Mouse (Mus musculus) left cerebral cortex, postnatal 10 days (tissue): Measurements from ENCODE around the gene Pnkd. TPM values are rescaled to one million over a fixed set of nuclear protein-coding genes. Genes with fewer than 3 reads are reported as not detected.
"Not testable (repeated sequence)": the region's sequence is repeated elsewhere in the genome, so short reads cannot be mapped to it uniquely, and the experiment has no call there.

Experiments used
- DNase-seq, 2 experiments: peaks; one replicate each; pipeline ENCODE4 v3.0.0; 2021 to 2022; ENCODE audit warnings: low spot score in 2 of 2, mixed read lengths in 1 of 2; ENCODE audit errors: extremely low spot score in 1 of 2
- intact Hi-C: fragments of 180-260 bp; cut with DNase I; formaldehyde crosslinking; loops from one replicate; pipeline ENCODE4 v1.15.1; 2025
- total RNA-seq, 2 experiments: library from RNA; stranded (reverse); gene quantifications; 2 replicates each; pipeline ENCODE4 v1.2.3; 2021

Pnkd gene
- total RNA-seq, 2 experiments from 2014 or later = 109 to 124 TPM

DNA sequence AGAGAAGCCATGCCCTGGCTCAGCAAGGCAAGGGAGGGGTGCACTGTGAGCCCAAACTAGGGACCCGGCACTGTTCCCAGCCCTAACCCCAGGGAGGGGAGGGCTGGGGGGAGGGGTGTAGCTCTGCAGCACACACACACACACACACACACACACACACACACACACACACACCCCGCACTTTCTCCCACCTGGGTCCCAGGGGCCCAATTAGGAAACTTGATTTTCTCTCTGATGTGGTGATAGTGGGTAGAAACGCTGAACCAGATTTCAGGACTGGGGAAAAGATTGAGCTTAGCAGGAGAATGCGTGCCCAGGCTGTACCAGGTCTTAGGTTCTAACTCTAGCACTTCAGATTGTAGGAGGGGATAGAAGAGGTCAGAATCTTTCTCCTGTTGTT lies 53.9 kb downstream of the Pnkd start:
- no peak for DNase-seq
- intact Hi-C loops = no loop called here

DNA sequence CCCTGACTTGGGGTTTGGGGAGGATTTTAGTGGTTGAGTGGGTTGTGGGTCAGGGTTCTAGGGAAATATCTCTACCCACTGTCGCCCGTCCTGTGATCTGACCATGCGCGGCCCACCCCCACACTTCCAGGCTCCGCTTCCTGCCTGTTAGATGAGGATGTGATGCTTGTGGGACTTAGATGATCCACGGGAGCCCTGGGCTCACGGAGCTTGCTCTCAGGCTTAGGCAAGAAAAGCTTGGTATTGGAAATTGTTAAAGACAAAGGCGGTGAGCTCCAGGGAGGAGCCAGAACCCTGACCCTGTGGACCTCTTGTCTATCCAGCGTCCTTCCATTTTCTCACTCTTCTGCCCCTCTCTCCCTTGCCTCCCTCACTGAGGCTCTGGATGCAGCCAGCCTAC lies 55.2 kb downstream of the Pnkd start:
- DNase-seq = no peak
- intact Hi-C loops = no loop called here

DNA sequence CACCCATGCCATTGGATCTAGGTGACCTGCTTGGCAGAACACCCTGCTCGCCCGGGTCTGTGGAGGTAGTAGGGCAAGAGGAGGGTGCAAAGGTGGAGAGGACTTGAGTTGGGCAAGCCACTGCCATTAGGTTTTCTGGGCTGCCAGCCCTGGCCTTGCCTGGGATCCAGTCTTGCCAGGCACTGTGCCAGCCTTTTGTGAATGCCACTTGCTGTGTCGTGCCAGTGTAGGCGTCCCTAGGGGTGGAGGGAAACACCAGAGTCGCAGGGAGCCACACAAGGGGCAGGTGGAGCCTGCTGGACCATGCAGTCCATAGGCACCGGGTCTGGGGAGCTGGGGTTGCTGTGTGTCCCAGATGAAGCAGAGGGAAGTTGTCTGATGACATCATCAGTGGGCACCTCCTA lies 55.6 kb downstream of the Pnkd start:
- peak; percentile 37 to 72 for DNase-seq
- intact Hi-C loops = no loop called here

DNA sequence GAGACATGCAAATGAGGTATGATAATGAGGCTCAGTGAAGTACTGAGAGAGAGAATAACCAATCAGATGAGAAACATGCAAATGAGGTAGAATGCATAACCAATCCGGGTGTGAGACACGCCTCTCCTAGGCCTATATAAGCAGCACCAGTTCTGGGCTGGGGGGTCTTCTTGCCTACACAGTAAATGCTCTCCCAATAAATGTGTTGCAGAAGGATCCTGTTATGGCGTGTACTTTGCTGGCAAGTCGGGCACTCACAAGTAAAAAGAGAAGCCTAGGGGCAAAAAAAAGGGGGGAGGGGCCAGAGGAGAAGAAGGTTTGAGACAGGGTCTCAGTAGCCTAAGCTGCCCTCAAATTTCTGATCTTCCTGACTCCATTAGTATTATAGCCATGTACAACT lies 56.3 kb downstream of the Pnkd start:
- intact Hi-C loops = not testable (repeated sequence)

DNA sequence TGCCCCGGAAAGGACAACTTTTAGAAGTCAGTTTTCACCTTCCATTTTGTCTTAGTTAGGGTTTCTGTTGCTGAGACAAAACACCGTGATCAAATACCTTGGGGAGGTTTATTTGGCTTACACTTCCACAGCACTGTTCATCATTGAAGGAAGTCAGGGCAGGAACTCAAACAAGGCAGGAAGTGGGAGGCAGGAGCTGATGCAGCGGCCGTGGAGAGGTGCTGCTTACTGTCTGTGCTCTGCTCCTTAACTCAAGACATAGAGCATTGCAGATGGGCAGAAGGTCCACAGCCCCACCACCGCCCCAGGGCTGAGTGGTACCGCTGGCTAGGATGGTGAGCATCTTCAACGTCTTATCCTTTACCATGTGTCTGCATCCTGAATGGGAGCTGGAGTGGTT lies 57.2 kb downstream of the Pnkd start:
- intact Hi-C loops = no loop called here
- no peak for DNase-seq

More for the DNA sequence above, 56.3 kb downstream of the Pnkd start:
- DNase-seq = not testable (repeated sequence)

DNA sequence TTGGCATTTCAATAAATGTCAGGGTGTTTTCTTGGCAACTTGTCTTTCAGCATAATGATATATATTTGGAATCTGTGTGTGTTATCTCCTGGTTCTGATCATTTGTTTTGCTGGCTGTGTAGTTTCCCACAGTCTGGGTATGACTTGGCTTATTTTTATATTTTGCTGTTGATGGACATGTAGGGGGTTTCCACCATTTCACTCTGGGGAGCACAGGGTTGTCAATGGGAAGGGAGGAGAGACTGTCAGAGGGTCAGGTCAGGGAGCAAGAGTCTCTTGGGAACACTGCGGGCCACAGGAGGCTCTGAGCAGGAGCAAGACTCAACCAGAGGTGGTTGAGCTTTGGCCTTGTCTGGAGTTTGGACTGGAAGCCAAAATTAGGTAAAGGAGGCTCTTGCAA lies 57.6 kb downstream of the Pnkd start:
- intact Hi-C loops = no loop called here
- DNase-seq = no peak

DNA sequence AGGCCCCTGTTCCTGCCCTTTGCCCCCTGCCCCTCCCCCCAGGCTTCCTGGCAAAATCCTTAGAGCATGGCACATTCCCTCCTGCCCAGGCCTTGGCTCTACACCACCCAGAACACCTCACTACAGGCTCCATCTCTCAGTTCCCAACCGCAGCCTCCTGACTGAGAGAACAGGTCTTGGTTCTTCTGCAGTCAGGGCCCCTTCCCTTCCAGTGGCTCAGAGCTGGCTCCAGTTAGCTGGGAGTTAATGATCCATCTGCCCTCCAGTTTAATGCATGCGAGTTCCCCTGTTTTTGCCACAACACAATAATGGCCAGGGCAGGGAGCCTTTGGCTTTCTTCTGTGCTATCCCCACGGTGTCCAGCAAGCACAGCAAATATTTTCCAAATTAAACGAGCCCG lies 58.4 kb downstream of the Pnkd start:
- intact Hi-C loops = no loop called here
- no peak for DNase-seq

DNA sequence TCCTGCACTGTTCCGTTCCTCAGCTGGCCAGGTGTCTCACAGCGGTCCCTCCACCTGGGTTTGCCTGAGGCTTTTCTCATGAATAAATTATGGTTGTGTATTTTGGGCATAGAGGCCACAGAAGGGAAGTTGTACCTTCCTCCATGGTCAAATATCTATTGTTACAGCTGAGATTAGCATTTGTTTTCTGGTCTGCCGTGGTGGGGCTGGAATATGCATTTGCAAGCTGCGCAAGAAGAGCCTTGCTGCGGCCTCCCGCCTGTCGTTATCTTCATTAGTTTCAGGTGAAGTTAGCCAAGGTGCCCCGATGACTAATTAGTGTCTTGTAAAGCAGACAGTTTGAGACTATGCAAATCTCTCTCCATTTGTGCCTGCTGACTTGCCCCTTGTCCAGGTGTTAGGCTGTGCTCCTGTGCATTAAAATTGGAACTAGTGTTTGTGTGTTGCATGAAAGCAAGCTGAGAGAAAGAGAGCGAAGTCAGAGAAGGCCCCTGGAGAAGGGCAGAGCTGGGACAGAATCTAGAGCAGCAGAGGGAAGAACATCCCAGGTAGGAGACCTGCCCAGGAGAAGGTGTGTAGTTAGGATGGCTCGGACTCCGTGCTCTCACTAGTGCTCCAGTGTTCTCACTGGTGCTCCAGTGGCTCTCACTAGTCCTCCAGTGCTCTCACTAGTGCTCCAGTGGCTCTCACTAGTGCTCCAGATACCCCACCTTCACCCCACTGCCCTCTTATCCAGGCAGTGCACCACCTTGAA lies 59.6 kb downstream of the Pnkd start:
- DNase-seq = no peak
- intact Hi-C loops = no loop called here

DNA sequence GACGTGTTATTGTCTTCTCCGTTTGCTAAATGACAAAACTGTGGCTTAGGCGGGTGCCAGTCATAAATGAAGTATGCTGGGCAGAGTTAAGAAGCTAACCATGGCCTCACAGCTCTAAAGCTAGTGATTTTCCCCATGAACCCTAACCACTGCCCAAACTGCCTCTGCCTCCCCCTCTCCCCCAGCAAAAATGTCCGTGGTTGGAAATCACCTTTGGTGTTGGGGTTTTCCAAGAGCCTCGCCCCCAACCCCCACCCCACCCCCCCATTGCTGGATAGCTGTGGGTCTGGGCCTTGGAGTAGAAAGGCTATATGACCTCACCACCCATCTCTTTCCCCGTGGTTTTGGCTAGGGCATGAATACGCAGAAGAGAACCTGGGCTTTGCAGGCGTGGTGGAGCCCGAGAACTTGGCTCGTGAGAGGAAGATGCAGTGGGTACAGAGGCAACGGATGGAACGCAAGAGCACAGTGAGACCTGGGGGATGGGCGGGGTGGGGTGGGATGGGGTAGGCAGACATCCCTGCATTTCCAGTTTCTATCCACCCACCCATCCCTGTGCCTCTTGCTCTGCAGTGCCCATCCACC lies 66.5 kb downstream of the Pnkd start:
- no peak for DNase-seq
- intact Hi-C loops = no loop called here

DNA sequence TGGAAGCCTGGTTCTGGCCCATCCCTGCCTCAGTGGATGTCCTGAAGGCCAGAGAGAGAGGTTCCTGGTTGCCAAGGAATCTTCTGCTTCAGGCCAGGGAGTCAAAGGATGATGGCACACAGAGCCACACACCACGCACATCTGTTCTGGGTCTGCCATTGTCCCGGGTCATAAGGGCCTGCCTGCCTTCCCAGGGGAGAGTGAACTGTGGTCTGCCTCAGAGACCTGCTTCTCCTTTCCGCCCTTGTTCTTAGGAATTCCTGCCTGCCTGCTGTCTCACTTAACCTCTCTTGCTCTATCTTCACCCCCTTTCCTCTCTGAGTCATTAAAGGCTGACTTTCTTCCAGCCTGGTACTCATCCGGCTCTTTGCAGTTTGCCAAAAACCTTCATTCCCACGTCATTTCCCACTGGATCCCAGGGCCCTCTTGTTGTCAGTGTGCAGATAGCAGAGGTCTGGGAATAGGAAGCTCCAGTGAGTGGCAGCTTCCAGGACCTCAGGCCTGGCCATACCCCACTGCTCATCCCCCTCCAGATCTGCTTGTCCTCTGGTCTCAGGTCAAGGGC lies 67.9 kb downstream of the Pnkd start:
- no peak for DNase-seq
- intact Hi-C loops = no loop called here

DNA sequence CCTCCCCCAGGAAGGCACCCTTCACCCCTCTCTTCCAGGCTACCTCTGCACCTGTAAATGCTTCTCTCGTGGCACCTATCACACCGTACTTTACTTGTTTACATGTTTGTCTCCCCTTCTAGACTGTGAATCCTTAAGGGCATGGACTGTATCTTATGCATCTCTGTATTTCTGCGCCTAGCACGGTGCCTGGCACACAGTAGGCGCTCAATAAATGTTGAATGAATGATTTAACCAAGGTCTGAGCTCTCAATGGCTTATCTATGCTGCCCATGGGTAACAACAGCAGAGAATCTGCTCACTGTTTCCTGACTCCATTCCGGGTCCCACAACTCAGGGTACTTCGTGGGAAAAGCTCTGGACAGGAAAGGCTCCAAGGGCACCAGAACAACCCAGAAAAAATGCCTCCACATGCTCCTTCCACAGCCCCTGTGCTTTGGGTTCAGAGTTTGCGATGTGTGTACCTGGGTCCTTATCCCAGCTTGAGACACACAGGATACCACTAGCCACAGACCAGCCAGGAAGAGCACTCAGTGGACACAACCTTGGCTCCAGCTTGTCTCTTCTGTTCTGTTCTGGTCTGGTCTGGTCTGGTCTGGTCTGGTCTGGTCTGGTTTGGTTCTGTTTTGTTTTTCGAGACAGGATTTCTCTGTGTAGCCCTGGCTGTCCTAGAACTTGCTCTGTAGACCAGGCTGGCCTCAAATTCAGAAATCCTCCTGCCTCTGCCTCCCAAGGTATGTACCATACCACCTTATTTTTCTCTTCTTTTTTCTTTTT lies 68.9 kb downstream of the Pnkd start:
- DNase-seq = no peak
- intact Hi-C loops = no loop called here

DNA sequence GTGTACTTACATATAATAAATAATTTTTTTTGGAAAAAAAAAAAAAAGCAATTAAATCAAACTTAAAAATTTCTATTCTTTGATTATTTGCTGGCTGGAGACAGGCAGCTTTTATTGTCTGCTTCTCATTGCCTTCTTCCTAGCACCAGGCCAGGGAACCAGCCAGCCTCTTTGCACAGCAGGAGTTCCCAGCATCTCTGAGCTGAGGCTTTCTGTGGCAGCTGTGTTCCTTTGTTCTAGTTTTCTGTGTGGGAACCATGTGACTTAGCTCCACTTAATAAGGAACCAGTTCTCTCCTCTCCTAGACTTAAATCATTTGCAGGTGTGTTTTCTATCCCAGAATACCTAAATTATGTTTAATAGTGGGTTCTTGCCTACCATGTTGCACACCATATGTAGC lies 72.8 kb downstream of the Pnkd start:
- DNase-seq = no peak

DNA sequence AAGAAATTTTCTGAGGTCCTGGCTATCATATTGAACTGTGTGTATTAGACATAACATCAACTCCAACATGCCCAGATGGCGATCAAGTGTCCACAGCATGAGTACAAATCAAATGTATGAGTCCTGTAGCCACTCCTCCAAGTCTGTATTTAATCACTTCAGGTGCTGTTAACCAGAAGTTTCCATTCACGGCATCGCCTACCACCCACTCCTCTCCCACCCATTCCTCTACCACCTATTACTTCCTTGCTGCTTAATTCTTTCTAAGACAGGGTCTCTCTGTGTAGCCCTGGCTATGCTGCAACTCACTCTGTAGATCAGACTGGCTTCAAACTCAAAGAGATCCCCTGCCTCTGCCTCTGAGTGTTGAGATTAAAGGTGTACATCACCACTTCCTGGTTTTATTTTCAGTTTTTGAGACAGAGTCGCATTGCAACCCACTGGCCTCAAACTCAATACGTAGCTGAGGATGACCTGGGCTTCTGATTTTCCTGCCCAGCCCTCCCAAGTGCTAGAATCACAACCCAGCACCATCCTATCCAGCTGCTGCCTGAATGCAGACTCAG lies 75.3 kb downstream of the Pnkd start:
- intact Hi-C loops = loop anchor here (5.0 kb wide), 1 partner anchor 153 kb away; no protein-coding TSS in a partner anchor
- DNase-seq = no peak

More for the DNA sequence above, 72.8 kb downstream of the Pnkd start:
- intact Hi-C loops = no loop called here

DNA sequence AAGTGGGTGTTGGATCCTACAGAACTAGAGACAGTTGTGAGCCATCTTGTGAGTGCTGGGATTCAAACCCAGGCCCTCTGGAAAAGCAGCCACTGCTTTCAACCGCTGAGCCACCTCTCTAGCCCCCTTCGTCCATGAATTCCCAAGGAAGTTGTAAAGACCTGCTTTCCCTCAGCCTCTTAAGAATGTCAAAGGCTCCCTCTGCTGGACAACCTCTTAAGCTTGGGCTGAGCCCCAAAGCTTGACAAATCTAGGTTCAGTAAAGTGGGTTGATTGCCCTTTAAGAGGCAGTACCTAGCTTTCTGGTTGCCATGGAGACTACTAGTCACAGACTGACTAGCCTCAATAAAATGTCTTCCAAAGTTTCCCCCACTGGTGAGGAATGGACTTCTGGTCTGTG lies 77.1 kb downstream of the Pnkd start, which contains the start of gene Catip:
Gene Catip (plus strand): TSS at position 297 of the 400 bp plus-strand sequence.
- intact Hi-C loops = loop anchor here (2.0 to 5.0 kb wide), 2 partner anchors 49 to 155 kb away; no protein-coding TSS in a partner anchor

DNA sequence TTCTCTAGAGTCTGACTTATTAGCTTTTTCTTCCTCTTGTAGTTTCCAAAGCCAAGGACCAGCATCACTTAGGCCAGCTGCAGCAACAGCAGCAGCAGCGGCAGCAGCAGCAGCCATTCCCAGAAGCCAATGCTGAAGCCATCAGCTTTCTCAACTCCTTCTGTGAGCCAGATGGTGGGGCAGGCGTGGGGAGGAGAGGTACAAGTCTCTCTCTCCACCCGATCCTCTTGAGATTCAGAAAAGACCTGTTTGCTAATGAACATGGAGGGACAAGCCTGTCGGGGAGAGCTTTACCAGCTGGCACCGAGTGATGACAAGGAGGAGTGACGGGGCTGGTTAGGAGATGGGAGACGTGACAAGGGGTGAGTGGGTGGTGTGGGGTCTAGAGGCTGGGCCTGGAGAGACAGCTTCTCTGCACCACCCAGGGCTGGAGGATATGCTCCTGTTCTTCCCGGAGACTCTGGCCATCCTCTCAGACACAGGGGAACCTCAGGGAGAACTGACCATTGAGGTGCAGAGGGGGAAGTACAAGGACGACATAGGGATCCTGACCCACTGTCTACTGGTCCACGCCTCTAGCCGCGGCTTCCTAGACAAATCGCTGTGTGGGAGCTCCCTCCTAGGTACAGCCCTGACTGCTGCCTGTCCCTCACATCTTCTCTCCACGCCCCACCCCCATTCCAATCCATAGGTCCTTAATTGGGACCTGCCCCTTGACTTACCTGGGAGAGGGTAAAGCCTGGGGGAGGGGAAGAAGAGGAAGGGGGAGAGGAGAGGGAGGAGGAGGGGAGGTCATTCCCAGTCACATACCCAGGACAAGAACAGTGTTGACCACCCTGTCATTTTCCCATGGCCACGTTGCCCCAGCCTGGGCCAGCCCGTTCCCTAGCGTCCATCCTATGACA lies 77.8 kb downstream of the Pnkd start:
- peak in 1 of 2 experiments; percentile 38 for DNase-seq
- intact Hi-C loops = loop anchor here (2.0 to 5.0 kb wide), 2 partner anchors 50 to 155 kb away; no protein-coding TSS in a partner anchor

More for the DNA sequence above, 77.1 kb downstream of the Pnkd start, which contains the start of gene Catip:
- DNase-seq = peak; percentile 75 to 81

DNA sequence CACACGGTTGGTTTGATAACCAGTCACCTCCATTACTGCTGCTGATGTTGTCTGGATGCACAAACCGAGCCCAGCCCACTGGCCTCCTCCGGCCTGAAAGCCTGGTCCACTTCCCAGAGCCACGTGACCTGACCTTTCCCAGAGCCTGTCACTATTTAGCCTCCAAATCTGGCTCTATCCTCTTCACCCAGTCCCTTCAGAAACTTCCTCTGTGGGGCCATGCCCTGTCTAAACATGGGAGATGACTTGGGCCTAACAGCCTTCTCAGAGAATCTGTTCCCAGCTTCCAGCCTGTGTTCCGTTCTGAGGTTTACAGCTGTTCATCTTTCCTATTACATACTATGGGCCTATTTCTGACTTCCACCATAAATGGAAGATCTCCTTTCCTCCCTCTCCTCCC lies 78.7 kb downstream of the Pnkd start:
- intact Hi-C loops = loop anchor here (2.0 to 5.0 kb wide), 2 partner anchors 51 to 156 kb away; no protein-coding TSS in a partner anchor
- DNase-seq = no peak

DNA sequence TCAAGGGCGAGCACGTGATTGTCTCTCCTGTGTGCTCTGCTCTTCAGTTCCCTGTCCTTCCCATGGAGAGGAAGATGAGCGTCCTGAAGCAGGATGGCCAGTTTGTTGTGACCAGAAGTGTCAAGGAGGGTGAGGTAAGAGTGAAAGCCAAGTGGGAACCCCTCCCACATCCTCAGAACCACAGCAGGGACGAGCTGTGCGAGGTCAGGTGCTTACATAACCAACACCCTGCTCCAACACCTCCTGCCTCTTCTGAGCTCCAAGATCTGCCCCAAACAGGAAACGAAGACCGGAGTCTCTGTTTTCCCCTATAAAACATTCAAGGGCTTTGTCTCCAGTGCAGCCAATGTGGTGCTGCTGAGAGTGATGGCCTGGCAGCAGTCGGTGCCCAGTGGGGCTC lies 79.5 kb downstream of the Pnkd start:
- DNase-seq = no peak
- intact Hi-C loops = loop anchor here (5.0 kb wide), 1 partner anchor 157 kb away; no protein-coding TSS in a partner anchor
